Mouse (Mus musculus): ENCODE data around the gene Gpr6.

Gpr6 gene

GRCm38 (mm10) chr10:41072116-41072515 lies at the start of gene Gpr6:
TSS of gene Gpr6 (minus strand) at chr10:41072285.
- DNase-seq (ENCODE audit: low read depth, low spot score): peak; percentile 9

GRCm38 (mm10) chr10:41100060-41100459 lies 28.0 kb upstream of the Gpr6 start:
- no peak for DNase-seq (ENCODE audit: low read depth, low spot score)

GRCm38 (mm10) chr10:41098137-41098536 lies 26.1 kb upstream of the Gpr6 start:
- DNase-seq (ENCODE audit: low read depth, low spot score): no peak

- DNase-seq (ENCODE audit: low read depth, low spot score): peak; percentile 14
Observed at GRCm38 (mm10) chr10:41088852-41089251, 16.8 kb upstream of the Gpr6 start.

GRCm38 (mm10) chr10:41071696-41072095 lies 389 bp downstream of the Gpr6 start:
- DNase-seq (ENCODE audit: low read depth, low spot score): peak; percentile 43

- peak; percentile 7 for DNase-seq (ENCODE audit: low read depth, low spot score)
Observed at GRCm38 (mm10) chr10:41070693-41071651, 1.1 kb downstream of the Gpr6 start.

- no peak for DNase-seq (ENCODE audit: low read depth, low spot score)
Observed at GRCm38 (mm10) chr10:41060250-41060831, 11.7 kb downstream of the Gpr6 start.

- DNase-seq (ENCODE audit: low read depth, low spot score): no peak
Observed at GRCm38 (mm10) chr10:41055581-41055980, 16.5 kb downstream of the Gpr6 start.

GRCm38 (mm10) chr10:41054005-41054404 lies 18.1 kb downstream of the Gpr6 start:
- no peak for DNase-seq (ENCODE audit: low read depth, low spot score)

- DNase-seq (ENCODE audit: low read depth, low spot score): no peak
Observed at GRCm38 (mm10) chr10:41042272-41042671, 29.8 kb downstream of the Gpr6 start.

- no peak for DNase-seq (ENCODE audit: low read depth, low spot score)
Observed at GRCm38 (mm10) chr10:41041478-41041877, 30.6 kb downstream of the Gpr6 start.

- no peak for DNase-seq (ENCODE audit: low read depth, low spot score)
Observed at GRCm38 (mm10) chr10:41040530-41041085, 31.5 kb downstream of the Gpr6 start.

GRCm38 (mm10) chr10:41038476-41038875 lies 33.6 kb downstream of the Gpr6 start:
- DNase-seq (ENCODE audit: low read depth, low spot score): no peak

- DNase-seq (ENCODE audit: low read depth, low spot score): no peak
Observed at GRCm38 (mm10) chr10:41037722-41038121, 34.4 kb downstream of the Gpr6 start.

GRCm38 (mm10) chr10:41032811-41033210 lies 39.3 kb downstream of the Gpr6 start:
- DNase-seq (ENCODE audit: low read depth, low spot score): no peak

GRCm38 (mm10) chr10:41024860-41025259 lies 47.2 kb downstream of the Gpr6 start:
- no peak for DNase-seq (ENCODE audit: low read depth, low spot score)

GRCm38 (mm10) chr10:41024406-41024805 lies 47.7 kb downstream of the Gpr6 start:
- no peak for DNase-seq (ENCODE audit: low read depth, low spot score)

GRCm38 (mm10) chr10:41022226-41022625 lies 49.9 kb downstream of the Gpr6 start:
- no peak for DNase-seq (ENCODE audit: low read depth, low spot score)
